In the genomic region with DNA sequence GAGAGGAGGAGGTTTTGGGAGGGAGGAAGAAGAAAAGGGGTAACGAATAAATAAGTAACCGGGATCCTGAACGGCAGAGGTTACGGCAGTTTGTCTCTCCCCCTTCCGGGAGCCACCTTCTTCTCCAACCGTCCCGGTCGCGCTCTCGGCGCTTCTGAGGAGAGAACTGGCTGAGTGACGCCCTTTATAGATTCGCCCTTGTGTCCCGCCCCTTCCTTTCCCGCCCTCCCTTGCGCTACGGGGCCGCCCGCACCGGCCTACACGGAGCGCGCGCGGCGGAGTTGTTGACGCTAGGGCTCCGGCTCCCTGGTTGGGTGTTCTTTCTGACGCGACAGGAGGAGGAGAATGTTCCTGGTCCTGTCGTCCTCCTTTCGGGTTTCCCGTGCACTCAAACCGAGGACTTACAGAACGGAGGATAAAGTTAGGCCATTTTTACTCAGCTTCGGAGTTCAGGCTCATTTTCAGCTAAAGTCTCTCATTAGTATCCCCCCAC, we compare ENCODE assay signal across 8 mouse cellular contexts. TPM values are rescaled to one million over a fixed set of nuclear protein-coding genes. Genes with fewer than 3 reads are reported as not detected.
A peak's percentile ranks its signal among the peaks of the same experiment; 100 is the strongest.
DNase-seq lines count a peak whose midpoint lies in the region; ATAC-seq and TF ChIP-seq lines count a peak whose summit lies in the region.

A gene (minus strand): TSS at position 160 of the 493 bp plus-strand sequence.

- peak within 1 kb of the TSS; percentile 77 for H3K4me2 ChIP-seq in heart, embryonic 12.5 days
- peak within 1 kb of the TSS; percentile 69 for H3K4me2 ChIP-seq in kidney, postnatal 0 days (ENCODE audit: low read length)
- H3K4me2 ChIP-seq in liver, embryonic 11.5 days = peak within 1 kb of the TSS; percentile 79
- peak within 1 kb of the TSS; percentile 88 for H3K4me2 ChIP-seq in stomach, embryonic 14.5 days (replicated peaks; ENCODE audit: low read depth, low read length)

- no peak for TF ChIP-seq CTCF in C2C12 (IDR thresholded peaks at IDR 0.05; ENCODE audit: control insufficient read depth, insufficient read depth, insufficient read length)
- no peak for TF ChIP-seq CTCF in brain, embryonic 14.5 days (IDR thresholded peaks at IDR 0.05; ENCODE audit: borderline replicate concordance, extremely low read depth, insufficient read depth, insufficient read length)
- 0 out of 2 replicates have a peak, but pooled peaks have one; percentile 6 for TF ChIP-seq CTCF in kidney, postnatal 0 days (IDR thresholded peaks at IDR 0.05; ENCODE audit: low read depth)

- peaks cover 47% of the 10 kb centered on the region for H3K79me2 ChIP-seq in C2C12 (ENCODE audit: control insufficient read depth, insufficient read depth)

- H3K4me1 ChIP-seq in erythroblast, embryonic 14.5 days (ENCODE audit: control insufficient read depth) = peaks cover 62% of the 10 kb centered on the region
- peaks cover 35% of the 10 kb centered on the region for H3K4me1 ChIP-seq in heart, embryonic 12.5 days (replicated peaks)
- H3K4me1 ChIP-seq in kidney, postnatal 0 days (replicated peaks; ENCODE audit: insufficient read depth, low read length) = peaks cover 18% of the 10 kb centered on the region; the same call in 1 of the 2 replicates
- H3K4me1 ChIP-seq in liver, embryonic 11.5 days (replicated peaks; ENCODE audit: control insufficient read depth, insufficient read depth, low read length) = peaks cover 40% of the 10 kb centered on the region
- peaks cover 27% of the 10 kb centered on the region for H3K4me1 ChIP-seq in stomach, embryonic 14.5 days (ENCODE audit: control insufficient read depth, insufficient read depth, low read length)

- H3K27ac ChIP-seq in heart, embryonic 12.5 days (ENCODE audit: poor library complexity, severe bottlenecking) = peak within 1 kb of the TSS; percentile 99
- H3K27ac ChIP-seq in kidney, postnatal 0 days = peak within 1 kb of the TSS; percentile 93
- H3K27ac ChIP-seq in liver, embryonic 11.5 days (ENCODE audit: low read depth, low read length) = peak within 1 kb of the TSS; percentile 99
- peak within 1 kb of the TSS; percentile 98 for H3K27ac ChIP-seq in stomach, embryonic 14.5 days (ENCODE audit: low read length)

- H3K79me3 ChIP-seq in C2C12 (ENCODE audit: low read depth) = peaks cover 47% of the 10 kb centered on the region

- peaks cover 30% of the 10 kb centered on the region for H3K36me3 ChIP-seq in C2C12 (ENCODE audit: control insufficient read depth, insufficient read depth)
- peaks cover 29% of the 10 kb centered on the region for H3K36me3 ChIP-seq in erythroblast, embryonic 14.5 days (ENCODE audit: control insufficient read depth)
- H3K36me3 ChIP-seq in heart, embryonic 12.5 days = no peaks in the 10 kb centered on the region
- no peaks in the 10 kb centered on the region for H3K36me3 ChIP-seq in kidney, postnatal 0 days (ENCODE audit: insufficient read depth, low read length)
- H3K36me3 ChIP-seq in liver, embryonic 11.5 days (ENCODE audit: control insufficient read depth, insufficient read depth, low read length) = no peaks in the 10 kb centered on the region
- no peaks in the 10 kb centered on the region for H3K36me3 ChIP-seq in stomach, embryonic 14.5 days (ENCODE audit: control insufficient read depth, insufficient read depth, low read length)

- TF ChIP-seq POLR2A in brain, embryonic 14.5 days (IDR thresholded peaks at IDR 0.05; ENCODE audit: borderline replicate concordance, extremely low read depth, insufficient read depth, insufficient read length, poor library complexity, severe bottlenecking) = peak; percentile 100

- WGBS in heart, embryonic 12.5 days = under 1% methylated on average over 36 of the region's 36 CpGs
- under 1% methylated on average over 34 of the region's 36 CpGs for WGBS in kidney, postnatal 0 days
- WGBS in liver, embryonic 11.5 days = under 1% methylated on average over 36 of the region's 36 CpGs
- 1% methylated on average over 32 of the region's 36 CpGs for WGBS in stomach, embryonic 14.5 days

- peak within 1 kb of the TSS; percentile 53 for H3K4me3 ChIP-seq in C2C12 (ENCODE audit: insufficient read depth, poor library complexity, severe bottlenecking)
- H3K4me3 ChIP-seq in erythroblast, embryonic 14.5 days (replicated peaks) = peak within 1 kb of the TSS; percentile 90
- peak within 1 kb of the TSS; percentile 75 for H3K4me3 ChIP-seq in heart, embryonic 12.5 days
- peak within 1 kb of the TSS; percentile 55 for H3K4me3 ChIP-seq in kidney, postnatal 0 days (replicated peaks; ENCODE audit: low read depth, low read length)
- H3K4me3 ChIP-seq in liver, embryonic 11.5 days (ENCODE audit: low read depth, low read length) = peak within 1 kb of the TSS; percentile 67
- H3K4me3 ChIP-seq in stomach, embryonic 14.5 days (ENCODE audit: low read depth, low read length) = peak within 1 kb of the TSS; percentile 55

- no peaks in the 10 kb centered on the region for H3K27me3 ChIP-seq in C2C12 (ENCODE audit: control insufficient read depth, insufficient read depth, insufficient read length)
- H3K27me3 ChIP-seq in erythroblast, embryonic 14.5 days (ENCODE audit: control insufficient read depth) = no peaks in the 10 kb centered on the region
- no peaks in the 10 kb centered on the region for H3K27me3 ChIP-seq in heart, embryonic 12.5 days (replicated peaks)
- no peaks in the 10 kb centered on the region for H3K27me3 ChIP-seq in kidney, postnatal 0 days (ENCODE audit: insufficient read depth, low read length)
- no peaks in the 10 kb centered on the region for H3K27me3 ChIP-seq in liver, embryonic 11.5 days (replicated peaks; ENCODE audit: control insufficient read depth, insufficient read depth, low read length)
- H3K27me3 ChIP-seq in stomach, embryonic 14.5 days (ENCODE audit: control insufficient read depth, insufficient read depth, low read length) = no peaks in the 10 kb centered on the region

- peak within 1 kb of the TSS; percentile 83 for H3K9ac ChIP-seq in heart, embryonic 12.5 days
- H3K9ac ChIP-seq in kidney, postnatal 0 days (ENCODE audit: low read depth, low read length) = peak within 1 kb of the TSS; percentile 79
- H3K9ac ChIP-seq in liver, embryonic 11.5 days (ENCODE audit: low read depth, low read length) = peak within 1 kb of the TSS; percentile 75
- peak within 1 kb of the TSS; percentile 53 for H3K9ac ChIP-seq in stomach, embryonic 14.5 days (replicated peaks; ENCODE audit: low read depth, low read length)

- H3K9me3 ChIP-seq in erythroblast, embryonic 14.5 days (ENCODE audit: control insufficient read depth, low read length) = no peaks in the 10 kb centered on the region
- no peaks in the 10 kb centered on the region for H3K9me3 ChIP-seq in heart, embryonic 12.5 days (replicated peaks)
- no peaks in the 10 kb centered on the region for H3K9me3 ChIP-seq in kidney, postnatal 0 days (replicated peaks; ENCODE audit: low read length)
- H3K9me3 ChIP-seq in liver, embryonic 11.5 days (ENCODE audit: control insufficient read depth, low read length) = no peaks in the 10 kb centered on the region
- H3K9me3 ChIP-seq in stomach, embryonic 14.5 days (ENCODE audit: control insufficient read depth, low read depth, low read length) = no peaks in the 10 kb centered on the region

- DNase-seq in brain, embryonic 14.5 days (ENCODE audit: low read depth) = peak; percentile 99
- DNase-seq in kidney, postnatal 0 days (ENCODE audit: low spot score) = peak; percentile 98
- DNase-seq in liver, embryonic 11.5 days (ENCODE audit: low spot score) = peak; percentile 100
- DNase-seq in naive thymus-derived CD4-positive, alpha-beta T cell, adult 2 months (ENCODE audit: low read depth) = peak; percentile 100

- peak within 1 kb of the TSS; percentile 91 for H3ac ChIP-seq in C2C12 (ENCODE audit: control insufficient read depth, insufficient read length, low read depth)

- peak; percentile 97 for ATAC-seq in heart, embryonic 12.5 days (ENCODE audit: insufficient number of reproducible peaks, low FRiP score)
- ATAC-seq in kidney, postnatal 0 days (replicated peaks; ENCODE audit: low FRiP score, low read depth) = peak; percentile 95
- ATAC-seq in liver, embryonic 11.5 days (replicated peaks; ENCODE audit: low FRiP score) = peak; percentile 93
- peak; percentile 93 for ATAC-seq in stomach, embryonic 14.5 days (ENCODE audit: insufficient number of reproducible peaks, insufficient read depth, low FRiP score, low read depth)

TF ChIP-seq in C2C12, 6 proteins besides CTCF, POLR2A, EP300 and RAD21:
- no peak for TF ChIP-seq MYOD1 (IDR thresholded peaks at IDR 0.05; ENCODE audit: control insufficient read depth, insufficient read length, low read depth)
- no peak for TF ChIP-seq USF1 (IDR thresholded peaks at IDR 0.05; ENCODE audit: low read depth)
- no peak for TF ChIP-seq CEBPB (IDR thresholded peaks at IDR 0.05; ENCODE audit: low read depth)
- TF ChIP-seq MYOG (IDR thresholded peaks at IDR 0.05; ENCODE audit: control insufficient read depth, extremely low read depth, insufficient read length) = no peak
- TF ChIP-seq FOSL1 (IDR thresholded peaks at IDR 0.05; ENCODE audit: insufficient read depth, low read length, poor library complexity, severe bottlenecking) = no peak
- peak; percentile 33 for TF ChIP-seq MAX (IDR thresholded peaks at IDR 0.05)

RNA-seq across cellular contexts. Expression of the gene that starts here (rescaled TPM):
- 84.2 TPM for polyA plus RNA-seq in C2C12 (2012; fragmentation: generic; extraction: Trizol)
- polyA plus RNA-seq in brain, embryonic 14.5 days (2012; rRNA removed) = 35.8 and 71.0 TPM in 2 replicates
- polyA plus RNA-seq in erythroblast, embryonic 14.5 days (2012) = 14.2 and 14.3 TPM in 2 replicates
- polyA plus RNA-seq in heart, embryonic 12.5 days (2016; fragmentation: Nextera tagmentation; extraction: Ambion mirVana) = 23.7 and 25.2 TPM in 2 replicates
- polyA plus RNA-seq in kidney, postnatal 0 days (2015; fragmentation: Nextera tagmentation; extraction: Ambion mirVana) = 19.0 and 21.0 TPM in 2 replicates
- polyA plus RNA-seq in liver, embryonic 11.5 days (2014; fragmentation: Nextera tagmentation; extraction: Ambion mirVana) = 46.1 and 48.9 TPM in 2 replicates
- polyA plus RNA-seq in stomach, embryonic 14.5 days (2014; fragmentation: Nextera tagmentation; extraction: Ambion mirVana) = 39.3 and 43.6 TPM in 2 replicates

Comparison
In these comparisons a context has a peak if more than half of its experiments do, and no peak if none do; other contexts are left out.
1. Peak in every context shown above with its lines: DNase-seq, ATAC-seq, H3K4me3 ChIP-seq and H3K27ac ChIP-seq.